Mouse (Mus musculus): ENCODE data around the gene Rapgef6.
"Not testable (repeated sequence)": the region's sequence is repeated elsewhere in the genome, so short reads cannot be mapped to it uniquely, and the experiment has no call there.

Gene Rapgef6

DNA sequence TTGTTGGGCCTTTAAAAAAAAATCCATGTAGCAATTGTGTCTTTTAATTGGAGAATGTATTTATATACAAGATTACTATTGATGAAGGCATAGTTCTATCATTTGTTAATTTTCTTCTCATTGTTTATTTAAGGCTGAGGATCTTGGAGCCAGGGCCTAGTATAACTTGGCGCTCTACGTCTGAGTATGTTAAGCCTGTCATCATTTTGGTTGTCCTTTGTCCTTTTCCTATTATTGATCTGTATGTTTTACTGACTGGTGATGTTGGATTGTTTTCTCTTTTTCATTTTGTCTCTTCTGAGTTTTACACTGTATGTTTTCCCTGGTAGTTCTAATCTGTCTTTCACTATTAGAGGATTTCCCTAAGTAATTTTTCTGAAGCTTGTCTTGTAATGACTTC lies 52.1 kb downstream of the Rapgef6 start:
- no peak for DNase-seq (ENCODE audit: low spot score in 2 of 2)

DNA sequence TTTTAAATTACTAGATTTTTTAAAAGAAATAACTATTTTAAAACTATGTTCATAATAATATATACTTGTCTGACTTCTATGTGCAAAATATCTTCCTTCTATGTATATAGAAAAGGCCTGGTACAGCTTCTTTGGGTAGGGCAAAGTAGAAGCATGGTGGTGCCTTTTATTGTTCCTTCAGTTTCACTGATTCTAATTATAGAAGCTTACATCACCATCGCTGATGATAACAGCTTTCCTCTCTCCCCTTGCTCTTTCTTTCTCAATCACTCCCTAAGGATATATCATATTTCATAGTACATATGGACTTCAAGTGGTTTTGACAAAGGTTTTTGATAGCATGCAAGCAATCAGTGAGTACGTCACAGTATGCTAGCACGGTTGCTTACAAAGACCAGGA lies 69.9 kb downstream of the Rapgef6 start:
- no peak for DNase-seq (ENCODE audit: low spot score in 2 of 2)

DNA sequence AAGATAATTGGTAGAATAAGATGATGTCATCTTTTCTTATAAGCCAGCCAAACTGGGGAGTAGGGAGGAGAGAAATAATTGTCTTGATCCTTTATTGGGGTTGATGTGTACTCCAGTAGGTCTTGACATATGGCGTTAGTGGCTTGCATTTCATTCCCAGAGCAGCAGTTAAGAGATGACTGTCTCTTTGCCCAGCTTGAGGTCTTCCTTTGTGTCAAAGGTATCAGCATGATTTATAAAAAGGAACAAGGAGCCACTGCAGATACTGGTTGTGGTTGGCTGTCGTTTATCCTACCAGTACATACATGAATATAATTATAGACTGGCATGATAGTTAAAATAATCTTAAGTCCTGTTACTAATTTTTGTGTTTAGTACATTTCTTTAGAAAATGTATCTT lies 71.4 kb downstream of the Rapgef6 start:
- DNase-seq (ENCODE audit: low spot score in 2 of 2) = no peak

DNA sequence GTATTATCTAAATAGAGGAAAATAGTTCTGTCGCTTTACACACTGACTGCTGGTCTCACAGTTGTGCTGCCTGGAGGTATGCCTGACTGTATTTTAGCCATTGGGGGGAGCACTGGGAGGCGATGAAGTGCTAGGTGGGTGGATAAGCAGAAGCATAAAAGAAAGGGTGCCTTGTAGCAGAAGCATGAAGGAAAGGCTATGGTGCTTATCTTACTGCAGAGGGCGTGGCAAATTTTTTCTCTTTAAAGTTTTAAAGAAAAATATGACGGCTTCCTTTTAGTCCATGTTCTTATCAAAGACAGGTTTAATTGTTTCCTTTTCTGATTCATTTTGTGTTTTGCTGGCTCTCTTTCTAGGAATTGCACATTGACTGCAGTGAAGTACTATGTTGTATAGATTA lies 72.4 kb downstream of the Rapgef6 start:
- no peak for DNase-seq (ENCODE audit: low spot score in 2 of 2)

DNA sequence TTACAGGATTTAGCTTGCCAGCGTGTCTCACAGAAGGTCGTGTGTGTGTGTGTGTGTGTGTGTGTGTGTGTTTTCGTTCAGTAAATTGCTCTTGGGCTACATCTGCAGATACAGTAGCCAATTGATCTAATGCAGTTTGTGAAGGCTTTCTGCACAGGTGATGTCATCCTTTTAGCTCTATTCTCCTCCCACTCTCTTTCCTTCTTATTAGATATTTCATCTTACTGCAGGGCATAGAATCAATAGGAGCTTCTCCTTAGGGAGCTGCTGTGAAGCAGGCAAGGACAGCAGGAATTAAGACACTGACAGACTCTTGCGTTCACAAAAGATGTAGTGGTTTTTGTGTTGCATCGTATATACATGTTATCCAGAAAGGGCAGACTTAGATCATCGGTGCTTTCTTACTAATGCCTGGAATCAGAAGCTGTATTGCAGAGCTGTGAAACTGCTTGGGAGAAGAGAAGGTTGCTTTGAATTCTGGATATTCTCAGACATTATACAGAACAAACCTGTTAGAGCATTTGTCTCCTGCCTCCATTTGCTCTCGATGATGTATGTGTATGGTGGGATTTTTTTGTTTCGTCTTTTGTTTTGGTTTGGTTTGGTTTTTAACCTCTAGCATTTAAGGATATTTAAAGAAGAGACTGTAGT lies 73.4 kb downstream of the Rapgef6 start:
- DNase-seq (ENCODE audit: low spot score in 2 of 2) = no peak

DNA sequence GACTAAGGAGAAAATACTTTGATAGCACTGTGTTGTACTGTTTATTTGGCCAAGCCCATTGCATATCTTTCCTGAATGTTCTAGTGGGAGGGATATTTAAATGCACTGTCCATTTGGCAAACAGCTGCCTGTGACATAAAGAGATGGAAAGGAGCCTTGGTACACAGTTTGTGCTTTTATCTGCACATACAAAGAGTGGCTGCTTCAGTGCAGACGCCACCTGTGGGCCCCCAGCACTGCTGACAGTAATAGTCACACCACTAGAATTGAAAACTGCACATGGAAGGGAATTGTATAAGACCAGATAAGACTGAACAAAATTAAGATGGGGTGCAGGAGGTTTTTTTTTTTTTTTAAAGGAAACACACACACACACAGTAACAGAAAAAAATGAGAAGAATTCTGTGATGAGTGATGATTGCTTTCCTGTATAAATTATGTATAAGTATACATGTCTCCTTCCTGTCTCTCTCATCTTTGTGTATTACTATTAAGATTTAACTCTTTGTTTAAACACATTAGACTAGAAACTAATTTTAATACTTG lies 75.3 kb downstream of the Rapgef6 start:
- DNase-seq (ENCODE audit: low spot score in 2 of 2) = no peak

DNA sequence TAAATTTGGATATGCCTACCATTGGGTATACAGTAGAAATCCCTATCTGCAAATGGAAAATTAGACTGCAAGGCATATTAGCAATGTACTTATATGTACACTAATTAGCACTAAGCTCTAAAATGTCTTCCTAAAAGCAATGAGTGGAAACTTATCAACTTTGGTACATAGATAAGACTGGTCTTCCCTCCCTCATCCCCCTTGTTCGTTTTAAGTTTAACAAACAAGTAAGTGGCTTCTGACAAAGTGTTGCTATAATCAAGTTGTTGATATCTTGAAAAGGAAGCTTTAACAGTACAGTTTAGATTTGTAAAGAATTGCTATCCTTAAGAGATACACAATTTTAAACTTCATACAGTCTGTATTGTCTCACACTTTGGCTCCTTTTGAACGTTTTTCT lies 78.5 kb downstream of the Rapgef6 start:
- no peak for DNase-seq (ENCODE audit: low spot score in 2 of 2)

DNA sequence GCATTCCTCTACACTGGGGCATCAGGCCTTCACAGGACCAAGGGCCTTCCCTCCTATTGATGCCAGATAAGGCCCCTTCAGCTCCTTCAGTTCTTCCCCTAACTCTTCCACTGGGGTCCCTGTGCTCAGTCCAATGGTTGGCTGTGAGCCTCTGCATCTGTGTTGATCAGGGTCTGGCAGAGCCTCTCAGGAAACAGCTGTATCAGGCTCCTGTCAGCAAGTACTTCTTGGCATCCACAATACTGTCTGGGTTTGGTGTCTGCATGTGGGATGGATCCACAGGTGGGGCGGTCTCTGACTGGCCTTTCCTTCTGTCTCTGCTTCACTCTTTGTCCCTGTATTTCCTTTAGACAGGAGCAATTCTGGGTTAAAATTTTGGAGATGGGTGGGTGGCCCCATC lies 80.1 kb downstream of the Rapgef6 start:
- not testable (repeated sequence) for DNase-seq (ENCODE audit: low spot score in 2 of 2)

DNA sequence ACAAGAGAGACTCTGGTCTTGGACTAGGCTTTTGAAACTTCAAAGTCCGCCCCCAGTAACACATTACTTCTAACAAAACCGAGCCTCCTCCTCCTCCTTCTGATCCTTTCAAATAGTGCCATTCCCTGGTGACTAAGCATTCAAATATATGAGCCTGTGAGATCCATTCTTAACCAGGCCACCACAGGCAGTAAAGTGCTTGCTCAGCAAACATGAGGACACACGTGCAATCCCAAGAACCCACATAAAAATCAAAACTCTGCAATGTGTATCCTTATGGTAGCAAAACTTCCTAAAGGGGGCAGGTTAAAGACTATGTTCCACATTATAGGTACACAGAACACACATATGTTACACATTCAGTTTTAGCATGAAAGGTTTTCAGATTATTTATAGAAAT lies 81.8 kb downstream of the Rapgef6 start:
- no peak for DNase-seq (ENCODE audit: low spot score in 2 of 2)

DNA sequence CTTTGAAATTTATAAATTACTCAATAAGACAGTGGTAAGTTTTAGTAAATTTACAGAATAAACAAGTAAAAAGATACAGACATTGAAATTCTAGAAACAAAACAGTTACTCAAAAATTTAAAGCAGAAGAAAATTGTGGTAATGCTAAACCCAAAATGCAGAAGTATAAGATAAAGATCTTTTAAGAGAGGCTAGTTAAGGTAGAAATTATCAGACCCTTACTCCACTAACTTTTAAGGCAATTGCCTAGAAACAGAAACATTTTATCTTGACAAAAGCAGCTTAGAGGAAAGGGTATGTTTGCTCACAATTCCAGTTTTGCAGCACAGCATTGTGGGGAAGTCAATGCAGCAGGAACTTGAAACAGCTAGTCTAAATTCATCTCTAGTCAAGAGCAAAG lies 91.0 kb downstream of the Rapgef6 start:
- DNase-seq (ENCODE audit: low spot score in 2 of 2) = no peak

DNA sequence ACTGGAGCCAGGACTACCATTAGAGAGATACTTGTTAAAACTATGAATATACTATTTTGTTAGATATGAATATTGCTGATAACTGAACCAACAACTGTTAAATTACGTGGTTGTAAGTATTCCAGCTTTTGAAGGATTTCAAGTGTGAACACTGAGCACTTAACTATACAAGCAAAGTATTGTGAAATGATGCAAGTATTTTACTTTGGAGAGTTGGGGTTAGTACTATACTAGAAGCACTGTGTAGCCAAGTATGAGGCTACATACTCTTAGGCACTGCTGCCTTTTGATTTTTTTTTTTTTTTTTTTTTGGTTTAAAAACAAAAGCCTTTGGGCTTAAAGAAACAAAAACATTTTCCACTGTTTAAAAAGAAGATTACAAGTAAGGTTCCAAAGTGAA lies 91.9 kb downstream of the Rapgef6 start:
- DNase-seq (ENCODE audit: low spot score in 2 of 2) = no peak

DNA sequence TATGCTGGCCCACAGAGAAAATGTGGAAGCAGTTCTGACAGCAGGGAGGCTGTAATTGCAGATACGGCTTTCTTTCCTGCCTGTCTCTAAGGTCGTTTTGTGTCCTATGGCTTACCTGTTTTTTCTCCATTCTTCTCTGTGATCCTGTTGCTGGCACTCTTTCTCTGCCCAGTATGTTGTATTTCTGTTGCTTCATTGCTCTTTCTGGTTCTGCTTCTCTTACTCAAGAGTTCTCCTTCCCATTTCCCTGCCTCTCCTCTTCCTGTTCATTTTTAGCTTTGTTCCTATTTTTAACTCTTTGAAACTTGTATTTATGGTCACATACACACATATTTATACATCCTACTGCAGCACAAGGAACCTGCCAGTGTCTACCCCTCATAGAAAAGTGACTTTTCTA lies 96.2 kb downstream of the Rapgef6 start:
- no peak for DNase-seq (ENCODE audit: low spot score in 2 of 2)

DNA sequence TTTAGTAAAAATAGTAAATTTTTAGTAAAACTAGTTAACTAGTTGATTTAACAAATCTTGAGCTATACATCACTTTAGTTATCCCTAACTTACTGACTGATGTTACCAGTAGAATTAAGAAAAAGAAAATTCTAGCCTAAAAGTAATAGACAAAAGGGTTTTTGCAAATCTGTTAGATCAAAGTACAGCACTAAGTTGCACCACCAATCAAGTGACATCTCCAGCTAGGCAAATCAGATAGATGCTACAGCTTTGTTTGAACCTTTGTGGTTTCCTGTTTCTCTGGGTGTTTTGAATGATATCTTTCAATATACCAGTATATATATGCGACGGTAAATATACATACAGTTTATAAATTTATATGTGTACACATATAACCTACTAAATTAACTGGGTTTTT lies 99.1 kb downstream of the Rapgef6 start:
- no peak for DNase-seq (ENCODE audit: low spot score in 2 of 2)

DNA sequence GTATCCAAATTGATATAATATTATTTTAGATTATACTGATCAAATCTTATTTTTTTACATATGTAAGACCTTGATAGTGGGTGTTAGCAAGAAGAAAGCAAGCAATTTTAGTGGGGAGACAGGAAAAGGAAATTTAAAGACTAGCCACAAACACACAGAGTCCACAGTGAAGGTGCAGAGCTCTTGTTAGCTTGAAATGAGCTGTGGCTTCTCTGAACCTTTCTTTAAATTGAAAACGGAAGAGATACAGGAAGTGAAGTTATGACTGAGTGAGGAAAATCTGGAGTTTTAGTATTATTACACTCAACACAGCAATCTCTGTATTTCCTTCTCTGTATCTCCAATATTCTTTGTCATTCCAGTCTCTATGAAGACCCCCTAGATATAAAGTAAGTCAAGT lies 104.3 kb downstream of the Rapgef6 start:
- DNase-seq (ENCODE audit: low spot score in 2 of 2) = no peak

DNA sequence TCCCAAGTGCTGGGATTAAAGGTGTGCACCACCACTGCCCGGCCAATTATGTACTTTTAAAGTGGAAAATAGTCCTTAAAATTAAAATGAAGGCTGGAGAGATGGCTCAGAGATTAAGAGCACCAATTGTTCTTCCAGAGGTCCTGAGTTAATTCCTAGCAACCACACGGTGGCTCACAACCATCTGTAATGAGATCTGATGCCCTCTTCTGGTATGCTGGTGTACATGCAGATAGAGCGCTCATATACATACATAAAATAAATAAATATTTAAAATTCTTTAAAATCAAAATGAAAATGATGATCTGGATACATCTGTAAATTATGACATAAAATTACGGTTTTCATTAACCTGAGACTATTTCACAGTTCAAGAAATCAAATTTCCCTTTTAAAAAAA lies 123.8 kb downstream of the Rapgef6 start:
- DNase-seq (ENCODE audit: low spot score in 2 of 2) = no peak

DNA sequence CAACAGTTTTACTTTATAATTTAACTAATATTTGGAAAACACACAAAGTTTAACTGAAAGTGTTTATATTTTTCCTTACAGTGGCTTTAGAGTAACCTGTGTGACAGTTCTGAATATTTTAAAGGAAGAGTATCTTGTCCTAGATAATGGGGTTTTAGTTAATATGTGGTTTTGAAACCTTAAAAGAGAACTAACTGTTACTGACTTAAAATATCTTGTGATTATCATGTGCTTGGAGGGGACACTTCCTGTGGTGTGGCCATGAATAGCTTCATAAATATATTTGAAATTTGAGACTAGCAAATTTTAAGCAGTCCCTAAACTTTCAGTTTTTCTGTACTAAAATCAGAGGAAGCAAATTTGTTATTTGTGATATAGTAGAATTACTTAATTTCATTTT lies 125.9 kb downstream of the Rapgef6 start:
- no peak for DNase-seq (ENCODE audit: low spot score in 2 of 2)

DNA sequence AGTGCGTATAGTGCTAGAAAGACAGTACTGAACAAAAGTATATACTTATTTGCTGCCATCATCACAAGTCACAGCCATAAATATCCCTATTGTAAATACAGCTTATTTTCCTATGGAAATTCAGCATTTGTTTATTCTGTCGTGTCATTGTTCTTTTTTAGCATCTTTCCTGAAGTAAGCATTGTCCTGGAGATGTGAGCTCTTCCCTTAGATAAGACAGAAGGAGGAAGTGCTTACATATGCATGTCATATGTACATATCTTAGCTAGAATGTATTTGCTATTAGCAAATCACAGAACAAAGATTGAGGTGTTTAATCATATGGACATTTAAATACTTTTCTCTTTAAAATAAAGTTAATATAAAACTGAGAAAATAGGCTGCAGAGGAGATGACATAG lies 132.8 kb downstream of the Rapgef6 start:
- DNase-seq (ENCODE audit: low spot score in 2 of 2) = no peak

DNA sequence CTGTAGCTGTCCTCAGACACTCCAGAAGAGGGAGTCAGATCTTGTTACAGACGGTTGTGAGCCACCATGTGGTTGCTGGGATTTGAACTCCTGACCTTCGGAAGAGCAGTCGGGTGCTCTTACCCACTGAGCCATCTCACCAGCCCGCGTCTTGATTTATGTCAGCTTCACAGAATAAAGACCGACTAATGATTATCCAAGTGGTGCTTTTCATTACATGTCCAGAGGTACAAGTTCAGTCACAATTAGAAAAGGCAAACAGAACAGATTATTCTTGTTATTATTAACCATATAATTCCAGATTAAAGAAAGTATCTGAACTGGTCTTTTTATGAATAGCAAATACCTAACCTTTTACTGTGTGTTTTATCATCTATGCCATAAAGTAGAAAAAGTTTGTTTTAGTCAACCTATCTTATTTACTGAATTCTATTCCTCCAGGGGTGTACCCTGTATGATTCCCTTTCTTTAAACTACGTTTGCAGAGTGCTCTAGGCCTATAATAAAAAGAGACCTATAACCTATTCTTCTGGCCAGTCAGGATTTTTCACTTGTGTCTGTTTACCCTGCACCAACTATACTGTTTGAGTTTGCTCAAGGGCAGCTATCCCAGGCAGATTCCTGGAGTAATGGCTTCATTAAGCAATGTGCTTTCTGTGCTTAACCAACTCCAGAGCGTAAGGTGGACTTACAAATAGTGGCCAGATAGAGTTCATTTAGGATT lies 151.1 kb downstream of the Rapgef6 start:
- no peak for DNase-seq (ENCODE audit: low spot score in 2 of 2)

DNA sequence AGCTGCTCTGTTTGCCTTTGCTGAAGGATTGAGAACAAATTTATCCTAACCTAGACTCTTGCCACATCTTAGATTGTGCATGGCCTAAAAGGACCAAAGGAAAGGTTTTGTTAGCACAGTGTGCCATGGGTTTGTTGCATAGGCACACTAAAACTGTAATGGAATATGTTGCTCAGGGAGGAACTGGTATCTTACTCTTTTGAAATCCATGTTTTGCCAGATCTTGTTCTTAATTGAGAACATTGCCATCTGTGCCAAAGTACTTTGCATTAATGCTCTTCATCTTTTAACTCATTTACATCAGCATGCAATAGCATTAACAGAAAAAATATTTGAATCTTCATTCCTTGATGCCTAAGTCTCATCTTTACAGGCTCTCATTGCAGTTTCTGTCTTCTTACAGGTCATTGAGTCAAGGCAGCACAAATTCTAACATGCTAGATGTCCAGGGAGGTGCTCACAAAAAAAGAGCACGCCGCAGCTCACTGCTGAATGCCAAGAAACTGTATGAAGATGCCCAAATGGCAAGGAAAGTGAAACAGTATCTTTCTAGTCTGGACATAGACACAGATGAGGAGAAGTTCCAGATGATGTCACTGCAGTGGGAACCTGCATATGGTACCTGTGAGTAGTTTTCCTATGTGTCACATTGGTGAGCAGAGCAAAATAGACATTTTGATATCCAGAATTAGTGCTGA lies 153.3 kb downstream of the Rapgef6 start:
- DNase-seq (ENCODE audit: low spot score in 2 of 2) = no peak

DNA sequence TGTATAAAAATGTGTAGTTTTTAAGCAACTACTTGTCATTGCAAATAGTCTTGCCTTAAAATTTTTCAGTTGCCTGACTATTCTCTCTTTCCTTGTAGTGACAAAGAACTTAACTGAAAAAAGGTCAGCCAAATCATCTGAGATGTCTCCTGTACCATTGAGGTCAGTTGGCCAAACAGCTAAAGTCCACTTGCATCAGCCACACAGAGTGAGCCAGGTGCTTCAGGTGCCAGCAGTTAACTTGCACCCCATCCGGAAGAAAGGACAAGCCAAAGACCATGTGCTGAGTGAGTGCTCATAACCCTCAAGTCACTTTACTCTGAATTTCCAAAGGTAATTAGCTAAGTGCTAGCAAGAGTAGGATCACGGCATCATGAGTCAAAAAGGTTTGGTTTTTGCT lies 156.5 kb downstream of the Rapgef6 start:
- no peak for DNase-seq (ENCODE audit: low spot score in 2 of 2)

DNA sequence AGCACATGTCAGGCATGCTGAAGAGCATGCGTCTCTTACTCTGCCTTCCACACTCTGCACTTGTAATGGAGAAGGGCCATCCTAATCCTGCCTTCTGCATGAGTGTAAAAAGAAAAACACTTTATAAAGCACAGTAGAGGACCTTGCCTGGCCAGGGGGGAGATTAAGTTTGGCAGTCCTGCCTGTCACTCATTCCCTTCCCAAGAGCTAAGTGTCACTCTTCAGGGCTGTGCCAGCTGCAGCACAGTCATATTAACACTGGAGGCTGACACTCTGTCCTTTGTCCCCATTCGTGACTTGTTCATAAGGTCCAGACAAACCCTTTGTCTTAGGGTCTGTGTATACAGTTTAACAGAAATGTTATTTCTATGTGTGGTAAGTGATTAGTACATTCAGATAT lies 162.2 kb downstream of the Rapgef6 start:
- DNase-seq (ENCODE audit: low spot score in 2 of 2) = no peak

DNA sequence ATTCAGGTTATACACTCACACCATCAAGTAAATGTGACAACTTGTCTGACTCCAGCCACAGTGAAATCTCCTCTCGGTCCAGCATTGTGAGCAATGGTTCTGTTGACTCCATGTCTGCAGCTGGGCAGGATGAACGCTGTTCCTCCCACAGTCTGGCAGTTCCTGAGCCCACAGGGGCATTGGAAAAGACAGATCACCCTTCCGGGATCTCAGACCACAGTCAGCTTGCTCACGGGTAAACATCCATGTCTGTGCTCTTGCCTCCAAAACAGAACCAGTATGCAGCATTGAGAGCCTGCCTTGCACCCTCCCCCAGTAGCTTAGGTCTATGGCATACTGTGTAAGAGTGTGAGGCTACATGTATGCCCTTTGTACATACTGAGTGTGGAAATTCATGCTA lies 167.5 kb downstream of the Rapgef6 start:
- no peak for DNase-seq (ENCODE audit: low spot score in 2 of 2)

DNA sequence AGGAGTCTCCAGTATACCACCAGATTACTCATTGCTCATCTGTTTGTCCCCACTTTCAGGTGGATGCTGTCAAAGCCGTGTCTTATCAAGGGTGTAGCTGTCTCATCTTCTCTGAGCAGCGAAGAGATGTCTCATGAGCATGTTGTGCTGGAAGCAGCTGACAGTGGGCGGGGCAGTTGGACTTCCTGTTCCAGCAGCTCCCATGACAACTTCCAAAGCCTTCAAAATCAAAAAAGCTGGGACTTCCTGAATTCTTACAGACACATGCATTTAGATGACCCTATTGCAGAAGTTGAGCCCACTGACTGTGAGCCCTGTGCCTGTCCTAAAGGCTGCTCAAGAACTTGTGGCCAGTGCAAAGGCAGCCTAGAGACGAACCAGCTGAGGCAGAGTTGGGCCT lies 168.5 kb downstream of the Rapgef6 start:
- DNase-seq (ENCODE audit: low spot score in 2 of 2) = peak in 1 of 2 experiments; percentile 28
